Mouse (Mus musculus) liver, postnatal 0 days (tissue): ENCODE data around the gene Casp8. TPM values are rescaled to one million over a fixed set of nuclear protein-coding genes. Genes with fewer than 3 reads are reported as not detected.
A peak's percentile ranks its signal among the peaks of the same experiment; 100 is the strongest.

ENCODE experiments used
- ATAC-seq: fragments of 200-750 bp; cut with Nextera tagmentation; 2 replicates; pipeline ENCODE4 v1.8.0; 2017; ENCODE audit warnings: mild to moderate bottlenecking, moderate library complexity
- DNase-seq: peaks from one replicate; pipeline ENCODE4 v3.0.0-alpha.2; 2016
- H3K27ac ChIP-seq: fragments of 300-500 bp; sonication (generic); 2 replicates; pipeline ENCODE4 v1.5.1; 2014; ENCODE audit warnings: antibody characterized with exemption, moderate library complexity, mild to moderate bottlenecking, low read depth
- H3K27me3 ChIP-seq: fragments of 300-500 bp; sonication (generic); 2 replicates; pipeline ENCODE4 v1.6.1; 2014; ENCODE audit warnings: low read length, control low read depth, mixed read lengths; ENCODE audit not compliant: insufficient read depth
- H3K36me3 ChIP-seq: fragments of 300-500 bp; sonication (generic); replicated peaks from 2 replicates; pipeline ENCODE4 v1.6.1; 2014; ENCODE audit warnings: mild to moderate bottlenecking, control low read depth, low read length, moderate library complexity, mixed read lengths; ENCODE audit not compliant: insufficient read depth
- H3K4me1 ChIP-seq: fragments of 300-500 bp; sonication (generic); 2 replicates; pipeline ENCODE4 v1.6.1; 2014; ENCODE audit warnings: antibody characterized with exemption, mild to moderate bottlenecking, control low read depth; ENCODE audit not compliant: insufficient read depth
- H3K4me2 ChIP-seq: fragments of 300-500 bp; sonication (generic); 2 replicates; pipeline ENCODE4 v1.6.1; 2014; ENCODE audit warnings: low read depth, mild to moderate bottlenecking, low read length, moderate library complexity, mixed read lengths
- H3K4me3 ChIP-seq: fragments of 300-500 bp; sonication (generic); 2 replicates; pipeline ENCODE4 v1.5.1; 2014; ENCODE audit warnings: low read depth, low read length
- H3K9ac ChIP-seq: fragments of 300-500 bp; sonication (generic); replicated peaks from 2 replicates; pipeline ENCODE4 v1.6.1; 2014; ENCODE audit warnings: mild to moderate bottlenecking, moderate library complexity
- H3K9me3 ChIP-seq: fragments of 300-500 bp; sonication (generic); 2 replicates; pipeline ENCODE4 v1.6.1; 2016; ENCODE audit warnings: mild to moderate bottlenecking, control low read depth, low read length, mixed read lengths
- CTCF ChIP-seq: sonication (generic); IDR thresholded peaks from 2 replicates; pipeline ENCODE4 v1.5.1; 2016; ENCODE audit warnings: antibody characterized with exemption, low read depth
- EP300 ChIP-seq: IDR thresholded peaks from 2 replicates; pipeline ENCODE4 v1.6.1; 2016; ENCODE audit warnings: antibody characterized with exemption, low read depth, mild to moderate bottlenecking
- WGBS: fragments of 180-500 bp; shearing (Covaris S2); extraction: QIAGEN DNeasy Blood & Tissue Kit; methylation state at CpG from one replicate; pipeline ENCODE4 v1.1.7; 2014; ENCODE audit not compliant: insufficient replicate concordance; 5-methylcytosine and 5-hydroxymethylcytosine counted together
- polyA plus RNA-seq: library from polyadenylated mRNA; unstranded; fragments of >200 nt; fragmentation: Nextera tagmentation; extraction: Ambion mirVana; gene quantifications from 2 replicates; pipeline ENCODE4 v1.2.1, GENCODE M21; 2015

Casp8 gene
- polyA plus RNA-seq, 1 experiment from 2014 or later: 21.6 TPM

DNA sequence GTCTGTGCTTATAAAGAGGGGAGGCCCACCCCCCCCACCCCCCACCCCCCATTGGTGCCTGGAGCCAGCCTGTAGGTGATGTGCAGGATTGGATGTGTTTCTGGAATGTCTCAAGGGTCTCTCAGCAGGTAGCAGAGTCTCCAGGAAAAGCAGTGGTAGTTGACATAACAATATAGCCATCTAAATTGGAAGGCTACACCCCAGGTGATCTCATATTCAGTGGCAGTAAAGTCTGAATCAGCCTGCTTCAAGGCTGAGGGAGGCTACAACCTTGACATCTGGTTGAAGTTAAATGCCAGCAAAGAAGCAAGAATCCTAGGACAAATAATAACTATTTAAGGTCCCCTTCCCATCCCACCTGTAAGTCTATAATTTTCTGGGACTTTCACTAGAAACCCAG, 26.0 kb upstream of the Casp8 start:
- Histone ChIP-seq H3K9ac (no peak overlapping the region), H3K27me3 (no peaks in the 10 kb centered on the region), H3K4me1 (peaks cover 6% of the 10 kb centered on the region), H3K4me3 (no peak overlapping the region), H3K4me2 (no peak overlapping the region), H3K36me3 (no peaks in the 10 kb centered on the region), H3K27ac (no peak overlapping the region), H3K9me3 (no peaks in the 10 kb centered on the region)
- no peak for TF ChIP-seq CTCF
- TF ChIP-seq EP300: no peak
- ATAC-seq: no peak
- no peak for DNase-seq

DNA sequence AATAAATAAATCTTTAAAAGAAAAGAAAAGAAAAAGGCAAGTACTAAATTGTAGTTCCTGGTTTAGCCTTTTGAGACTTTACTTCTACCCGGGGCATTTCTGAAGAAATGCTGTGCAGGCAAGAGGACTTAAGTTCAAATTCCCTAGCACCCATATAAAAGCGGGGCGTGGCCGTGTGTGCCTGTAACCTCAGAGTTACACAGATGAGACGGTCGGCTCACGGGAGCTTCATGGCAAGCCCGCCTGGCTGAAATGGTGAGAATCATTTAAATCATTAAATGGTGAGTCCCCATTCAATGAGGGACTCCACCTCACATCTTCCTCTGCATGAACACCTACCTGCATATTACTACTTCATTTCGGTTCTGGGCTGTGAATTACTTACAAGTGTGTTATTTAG, 25.5 kb upstream of the Casp8 start:
- no peak for ATAC-seq
- 50% methylated on average over 9 of the region's 9 CpGs for WGBS
- H3K27ac ChIP-seq: no peak overlapping the region

DNA sequence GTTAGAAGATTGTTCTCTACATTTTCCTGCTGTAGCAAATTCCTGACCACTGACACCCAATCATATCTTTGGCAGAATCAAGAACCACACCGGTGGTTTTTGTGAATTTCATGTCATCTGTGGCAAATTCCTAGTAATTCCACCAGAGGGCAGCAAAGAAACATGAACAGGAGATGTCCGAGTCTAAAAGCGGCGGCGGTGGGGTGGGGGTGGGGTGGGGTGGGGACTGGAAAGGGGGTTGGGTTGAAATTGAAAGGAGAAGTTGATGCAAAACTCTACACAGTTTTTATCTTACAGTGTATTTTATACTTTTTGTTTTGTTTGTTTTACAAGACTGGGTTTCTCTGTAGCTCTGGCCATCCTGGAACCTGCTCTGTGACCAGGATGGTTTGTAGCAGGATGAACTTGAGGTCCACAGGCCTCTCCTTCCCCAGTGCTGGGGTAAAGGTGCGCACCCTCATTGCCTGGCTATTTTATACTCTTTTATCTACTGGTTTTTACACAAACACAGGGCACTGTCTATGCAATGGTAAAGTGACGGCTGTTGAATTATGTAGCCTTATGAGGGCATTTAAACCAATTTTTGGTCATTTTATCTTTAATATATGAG, 25.0 kb upstream of the Casp8 start:
- no peaks in the 10 kb centered on the region for H3K36me3 ChIP-seq
- no peak overlapping the region for H3K4me2 ChIP-seq
- peaks cover 6% of the 10 kb centered on the region for H3K4me1 ChIP-seq
- peak; percentile 75 for TF ChIP-seq CTCF
- TF ChIP-seq EP300: no peak
- ATAC-seq: 0 out of 2 replicates have a peak, but pooled peaks have one; percentile 21
- 23% methylated on average over 7 of the region's 7 CpGs for WGBS
- H3K9ac ChIP-seq: no peak overlapping the region
- DNase-seq: peak; percentile 62
- H3K27me3 ChIP-seq: no peaks in the 10 kb centered on the region
- no peak overlapping the region for H3K4me3 ChIP-seq
- no peak overlapping the region for H3K27ac ChIP-seq
- no peaks in the 10 kb centered on the region for H3K9me3 ChIP-seq

More for the DNA sequence above, 25.5 kb upstream of the Casp8 start:
- Histone ChIP-seq H3K9me3 (no peaks in the 10 kb centered on the region), H3K4me1 (peaks cover 6% of the 10 kb centered on the region), H3K36me3 (no peaks in the 10 kb centered on the region), H3K9ac (no peak overlapping the region), H3K4me3 (no peak overlapping the region), H3K4me2 (no peak overlapping the region), H3K27me3 (no peaks in the 10 kb centered on the region)
- TF ChIP-seq CTCF (no peak), EP300 (no peak)
- DNase-seq: no peak

DNA sequence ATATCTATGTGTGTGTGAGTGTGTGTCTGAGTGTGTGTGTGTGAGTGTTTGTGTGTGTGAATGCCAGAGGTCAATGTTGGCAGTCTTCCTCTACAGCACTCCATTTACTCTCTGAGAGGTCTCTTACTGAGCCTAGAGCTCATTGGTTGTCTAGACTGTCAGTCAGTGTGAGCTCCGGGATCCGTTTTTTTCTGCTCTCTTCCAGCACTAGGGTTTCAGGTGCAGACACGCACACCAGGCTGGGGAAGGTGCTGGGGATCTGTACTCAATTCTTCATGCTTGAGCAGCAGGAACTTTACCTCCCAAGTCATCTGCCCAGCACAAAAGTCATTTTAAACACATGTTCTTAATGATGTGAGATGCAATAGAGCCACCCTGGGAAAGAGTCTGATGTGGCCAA, 23.1 kb upstream of the Casp8 start:
- no peak for ATAC-seq
- WGBS: 70% methylated on average over 3 of the region's 3 CpGs
- TF ChIP-seq EP300 (no peak), CTCF (no peak)

DNA sequence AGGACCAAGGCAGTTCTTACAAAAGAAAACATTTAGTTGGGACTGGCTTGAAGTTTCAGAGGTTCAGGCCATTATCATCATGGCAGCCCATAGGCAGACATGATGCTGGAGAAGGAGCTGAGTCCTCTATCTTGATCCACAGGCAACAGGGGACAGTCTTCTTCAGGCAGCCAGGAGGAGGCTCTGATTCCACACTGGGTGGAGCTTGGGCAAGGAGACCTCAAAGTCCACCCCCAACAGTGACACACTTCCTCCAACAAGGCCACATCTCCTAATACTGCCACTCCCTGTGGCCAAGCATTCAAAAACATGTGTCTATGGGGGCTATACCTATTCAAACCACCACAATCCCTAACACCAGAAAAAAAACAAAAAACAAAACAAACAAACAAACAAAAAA, 21.9 kb upstream of the Casp8 start:
- ATAC-seq: no peak

More for the DNA sequence above, 23.1 kb upstream of the Casp8 start:
- Histone ChIP-seq H3K27ac (no peak overlapping the region), H3K4me1 (peaks cover 6% of the 10 kb centered on the region), H3K9me3 (0 out of 2 replicates have a peak, but pooled peaks cover under 1% of the 10 kb centered on the region), H3K4me3 (no peak overlapping the region), H3K27me3 (no peaks in the 10 kb centered on the region), H3K4me2 (no peak overlapping the region), H3K9ac (no peak overlapping the region), H3K36me3 (no peaks in the 10 kb centered on the region)
- DNase-seq: no peak

DNA sequence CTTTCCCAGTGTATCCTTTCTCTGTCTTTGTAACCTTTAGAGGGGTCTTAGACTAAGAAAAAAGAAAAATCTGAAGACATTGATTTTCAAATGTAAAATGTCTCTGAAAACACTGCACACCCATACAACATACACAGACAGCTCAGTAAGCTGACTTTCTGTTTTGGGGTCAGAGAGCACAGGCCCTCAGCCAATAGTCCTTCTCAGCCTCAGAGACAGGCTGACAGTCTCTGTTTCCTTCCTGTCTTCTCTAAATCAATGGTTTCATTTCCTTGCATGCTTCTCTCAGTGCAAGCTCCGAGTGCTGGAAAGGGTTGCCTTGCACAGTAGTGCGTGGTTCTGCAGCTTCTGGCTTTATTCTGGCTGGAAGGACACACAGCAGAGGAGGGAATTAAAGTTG, 21.3 kb upstream of the Casp8 start:
- TF ChIP-seq EP300 (no peak), CTCF (no peak)
- Histone ChIP-seq H3K4me1 (peaks cover 6% of the 10 kb centered on the region), H3K4me2 (no peak overlapping the region), H3K27me3 (no peaks in the 10 kb centered on the region), H3K9me3 (0 out of 2 replicates have a peak, but pooled peaks cover 4% of the 10 kb centered on the region), H3K9ac (no peak overlapping the region), H3K27ac (peak overlapping the region; percentile 64), H3K4me3 (no peak overlapping the region), H3K36me3 (no peaks in the 10 kb centered on the region)
- peak; percentile 35 for ATAC-seq
- DNase-seq: no peak
- WGBS: 38% methylated on average over 2 of the region's 2 CpGs

More for the DNA sequence above, 21.9 kb upstream of the Casp8 start:
- Histone ChIP-seq H3K9ac (no peak overlapping the region), H3K9me3 (0 out of 2 replicates have a peak, but pooled peaks cover 4% of the 10 kb centered on the region), H3K36me3 (no peaks in the 10 kb centered on the region), H3K27me3 (no peaks in the 10 kb centered on the region), H3K4me1 (peaks cover 6% of the 10 kb centered on the region), H3K4me2 (no peak overlapping the region), H3K4me3 (no peak overlapping the region), H3K27ac (no peak overlapping the region)
- DNase-seq: no peak
- TF ChIP-seq CTCF (0 out of 2 replicates have a peak, but pooled peaks have one; percentile 1), EP300 (no peak)

DNA sequence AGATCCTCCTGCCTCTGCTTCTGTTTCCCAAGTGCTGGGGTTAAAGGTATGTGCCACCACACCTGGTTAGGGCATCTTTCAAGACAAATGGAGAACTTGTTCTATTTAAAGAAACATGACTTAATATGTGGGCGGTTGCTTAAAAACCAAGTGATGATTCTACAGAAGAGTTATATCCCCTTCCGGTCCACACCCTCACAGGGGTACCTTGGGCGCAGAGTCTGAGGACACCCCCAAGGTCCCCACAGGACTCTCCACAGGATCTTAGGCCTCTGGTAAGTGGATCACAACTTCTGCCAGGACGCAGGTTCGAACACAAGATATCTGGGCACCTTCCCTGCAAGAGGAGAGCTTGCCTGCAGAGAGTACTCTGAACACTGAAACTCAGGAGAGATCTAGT, 19.8 kb upstream of the Casp8 start:
- WGBS: 83% methylated on average over 5 of the region's 5 CpGs
- no peaks in the 10 kb centered on the region for H3K36me3 ChIP-seq
- 0 out of 2 replicates have a peak, but pooled peaks cover 4% of the 10 kb centered on the region for H3K9me3 ChIP-seq
- no peak overlapping the region for H3K4me2 ChIP-seq
- no peak overlapping the region for H3K9ac ChIP-seq
- ATAC-seq: no peak
- TF ChIP-seq EP300 (no peak), CTCF (no peak)
- no peaks in the 10 kb centered on the region for H3K27me3 ChIP-seq
- peaks cover 6% of the 10 kb centered on the region for H3K4me1 ChIP-seq
- no peak overlapping the region for H3K27ac ChIP-seq
- H3K4me3 ChIP-seq: no peak overlapping the region
- no peak for DNase-seq
